Mouse (Mus musculus): Measurements from ENCODE around the gene Jade2. TPM values are rescaled to one million over a fixed set of nuclear protein-coding genes. Genes with fewer than 3 reads are reported as not detected.
A peak's percentile ranks its signal among the peaks of the same experiment; 100 is the strongest.

Gene Jade2
- polyA plus RNA-seq, 1 experiment: 3.6 TPM

- Histone ChIP-seq H3K36me3 (replicated peaks; ENCODE audit: low read length) (no peaks in the 10 kb centered on the region), H3K4me3 (replicated peaks) (peak overlapping the region; percentile 97), H3K27me3 (replicated peaks) (peaks cover 24% of the 10 kb centered on the region), H3K4me1 (peaks cover 26% of the 10 kb centered on the region), H3K9me3 (no peaks in the 10 kb centered on the region)
- no peak for TF ChIP-seq GATA1 (IDR thresholded peaks at IDR 0.05; ENCODE audit: borderline replicate concordance, low read length)
- TF ChIP-seq FLI1 (IDR thresholded peaks at IDR 0.05; ENCODE audit: low read length): no peak
These were observed 1.1 kb upstream of the Jade2 start for GRCm38 (mm10) chr11:51858528-51859051.

DNA sequence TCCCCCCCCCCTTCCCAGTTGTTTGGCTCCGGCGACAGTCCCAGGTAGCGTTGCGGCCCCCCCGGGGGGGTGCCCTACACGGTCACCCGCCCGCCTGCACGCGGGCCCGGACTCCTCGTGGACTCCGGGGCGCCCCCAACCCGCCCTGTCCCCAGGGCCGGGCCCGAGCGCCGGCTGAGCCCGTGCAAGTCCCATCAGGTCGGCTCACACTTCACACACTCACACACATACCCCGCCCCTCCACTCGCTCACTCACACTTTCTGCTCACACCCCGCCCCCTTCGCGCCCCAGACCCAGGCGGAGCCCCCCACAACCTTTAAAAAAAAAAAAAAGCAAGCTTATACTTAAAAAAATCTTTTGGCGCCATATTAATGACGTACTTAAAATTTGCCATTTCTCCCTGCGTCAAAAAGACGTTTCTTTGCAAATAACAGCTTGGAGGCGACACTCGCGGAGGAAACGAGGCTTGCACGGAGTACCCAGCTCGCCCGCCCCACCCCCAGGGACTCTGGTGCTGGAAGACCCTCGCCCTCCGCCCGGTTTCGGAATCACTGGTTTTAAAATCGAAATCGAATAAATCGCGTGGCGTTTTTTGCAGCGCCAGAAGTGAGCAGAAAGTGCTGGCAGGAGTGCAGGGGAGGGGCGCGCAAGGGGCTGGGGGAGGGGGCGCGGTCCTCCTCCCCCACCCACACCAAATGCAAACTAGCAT lies 520 bp upstream of the Jade2 start:
- Histone ChIP-seq H3K4me3 (replicated peaks) (peak overlapping the region; percentile 97), H3K9me3 (no peaks in the 10 kb centered on the region), H3K4me1 (peaks cover 26% of the 10 kb centered on the region), H3K27me3 (replicated peaks) (peaks cover 25% of the 10 kb centered on the region), H3K36me3 (replicated peaks; ENCODE audit: low read length) (no peaks in the 10 kb centered on the region)
- no peak for TF ChIP-seq GATA1 (IDR thresholded peaks at IDR 0.05; ENCODE audit: borderline replicate concordance, low read length)
- no peak for TF ChIP-seq FLI1 (IDR thresholded peaks at IDR 0.05; ENCODE audit: low read length)

DNA sequence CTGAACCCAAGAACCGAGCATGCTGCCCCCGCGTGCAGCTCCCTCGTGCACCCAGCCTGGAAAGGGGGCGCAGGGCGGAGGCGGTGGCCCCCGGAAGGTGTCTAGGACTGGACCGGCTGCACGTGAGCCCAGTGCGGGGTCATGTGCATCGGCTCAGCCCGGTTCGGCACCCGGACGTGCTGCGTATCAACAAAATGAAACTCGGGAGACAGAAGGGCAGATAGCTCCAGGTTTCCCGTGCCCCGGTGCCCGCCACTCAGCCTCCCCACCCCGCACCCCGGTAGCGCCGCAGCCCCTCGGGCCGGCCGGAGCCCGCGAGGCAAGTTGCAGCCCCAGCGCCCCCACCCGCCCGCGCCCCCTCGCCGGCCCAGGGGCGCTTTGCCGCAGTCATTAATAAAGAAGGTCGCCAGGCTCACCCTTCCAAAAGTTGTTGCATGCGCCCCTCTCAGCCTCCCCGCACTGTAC lies 805 bp downstream of the Jade2 start:
- TF ChIP-seq GATA1 (IDR thresholded peaks at IDR 0.05; ENCODE audit: borderline replicate concordance, low read length) (no peak), FLI1 (IDR thresholded peaks at IDR 0.05; ENCODE audit: low read length) (no peak)
- Histone ChIP-seq H3K4me3 (replicated peaks) (peak overlapping the region; percentile 97), H3K27me3 (replicated peaks) (peaks cover 24% of the 10 kb centered on the region), H3K9me3 (no peaks in the 10 kb centered on the region), H3K36me3 (replicated peaks; ENCODE audit: low read length) (no peaks in the 10 kb centered on the region), H3K4me1 (peaks cover 29% of the 10 kb centered on the region)

DNA sequence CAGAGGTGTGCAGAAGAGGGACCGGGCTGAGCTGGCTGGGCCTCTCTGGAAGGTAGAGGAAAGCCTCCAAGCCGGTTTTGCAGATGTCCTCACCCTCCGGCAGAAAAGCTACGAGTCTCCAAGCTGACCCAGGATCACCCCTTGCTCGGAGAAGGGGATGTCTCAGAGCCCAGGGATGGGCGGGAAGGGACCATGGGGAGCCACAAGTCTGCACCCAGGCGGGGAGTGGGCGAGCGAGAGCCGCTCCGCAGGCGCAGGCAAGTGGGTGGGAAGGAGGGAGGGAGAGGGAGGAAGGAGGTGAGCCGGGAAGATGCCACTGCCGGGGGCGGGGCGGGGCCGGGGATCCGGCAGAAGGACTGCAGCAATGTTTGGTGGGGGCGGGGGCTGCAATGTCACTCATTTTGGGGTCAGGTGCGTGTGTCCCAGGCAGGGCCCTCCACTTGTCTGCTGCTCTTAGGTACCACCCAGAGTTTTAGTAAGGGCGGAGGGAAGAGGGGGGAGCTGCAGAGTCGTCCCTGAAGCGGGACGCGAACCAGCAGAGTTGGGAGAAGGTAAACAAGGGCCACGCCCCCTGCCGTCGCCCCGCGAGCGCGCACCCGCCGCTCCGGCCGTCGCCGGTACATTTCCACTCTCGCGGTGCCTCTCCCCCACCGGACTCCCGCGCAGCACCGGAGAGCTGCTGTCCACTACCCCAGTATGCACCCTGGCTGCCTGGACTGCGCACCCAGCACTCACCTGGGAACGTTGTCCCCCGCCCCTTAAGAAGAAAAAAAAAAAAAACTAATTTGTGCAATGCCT lies 1.4 kb downstream of the Jade2 start:
- Histone ChIP-seq H3K4me3 (replicated peaks) (peak overlapping the region; percentile 97), H3K27me3 (replicated peaks) (peaks cover 26% of the 10 kb centered on the region), H3K36me3 (replicated peaks; ENCODE audit: low read length) (no peaks in the 10 kb centered on the region), H3K9me3 (no peaks in the 10 kb centered on the region), H3K4me1 (peaks cover 29% of the 10 kb centered on the region)
- TF ChIP-seq GATA1 (IDR thresholded peaks at IDR 0.05; ENCODE audit: borderline replicate concordance, low read length) (no peak), FLI1 (IDR thresholded peaks at IDR 0.05; ENCODE audit: low read length) (no peak)

DNA sequence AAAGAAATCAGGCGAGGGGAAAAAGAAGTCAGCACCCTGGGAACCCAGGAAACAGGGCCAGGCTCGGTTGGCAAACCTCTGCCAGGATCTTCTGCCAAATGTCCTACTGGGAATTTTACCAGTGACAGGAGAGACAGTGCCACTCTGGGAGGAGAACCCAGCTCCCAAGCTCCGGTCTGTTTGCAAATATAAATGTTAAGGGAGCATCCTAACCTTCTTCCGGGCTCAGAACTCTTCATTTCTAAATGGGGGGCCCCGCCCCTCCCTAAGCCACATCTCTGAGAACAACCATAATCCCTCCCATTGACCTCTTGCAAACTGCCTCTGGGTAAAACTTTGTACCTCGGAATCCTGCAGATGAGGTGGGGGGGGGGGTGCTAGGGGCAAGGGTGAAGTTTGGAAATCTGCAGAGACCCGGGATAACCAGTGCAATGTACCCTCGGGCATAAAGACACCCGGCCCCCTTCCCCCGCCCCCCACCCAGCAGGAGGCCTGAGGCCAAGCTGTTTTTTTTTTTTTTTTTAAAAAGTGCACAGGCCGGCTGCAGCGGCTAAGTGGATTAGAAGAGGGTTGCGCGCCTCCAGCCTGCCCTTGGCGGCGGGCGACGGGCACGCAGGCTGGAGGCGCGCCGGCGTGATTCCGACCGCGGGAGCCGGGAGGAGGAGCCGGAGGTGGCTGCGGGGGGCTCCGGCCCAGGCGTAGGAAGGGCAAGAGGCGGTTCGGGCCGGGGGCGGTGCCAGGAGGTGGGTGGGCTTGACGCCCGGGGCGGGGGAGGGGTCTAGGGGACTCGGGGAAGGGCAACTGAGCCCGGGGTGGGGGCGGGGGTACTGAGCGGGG lies 2.3 kb downstream of the Jade2 start:
- TF ChIP-seq GATA1 (IDR thresholded peaks at IDR 0.05; ENCODE audit: borderline replicate concordance, low read length) (no peak), FLI1 (IDR thresholded peaks at IDR 0.05; ENCODE audit: low read length) (no peak)
- Histone ChIP-seq H3K4me1 (peaks cover 29% of the 10 kb centered on the region), H3K4me3 (replicated peaks) (peak overlapping the region; percentile 97), H3K36me3 (replicated peaks; ENCODE audit: low read length) (no peaks in the 10 kb centered on the region), H3K9me3 (no peaks in the 10 kb centered on the region), H3K27me3 (replicated peaks) (peaks cover 23% of the 10 kb centered on the region)

DNA sequence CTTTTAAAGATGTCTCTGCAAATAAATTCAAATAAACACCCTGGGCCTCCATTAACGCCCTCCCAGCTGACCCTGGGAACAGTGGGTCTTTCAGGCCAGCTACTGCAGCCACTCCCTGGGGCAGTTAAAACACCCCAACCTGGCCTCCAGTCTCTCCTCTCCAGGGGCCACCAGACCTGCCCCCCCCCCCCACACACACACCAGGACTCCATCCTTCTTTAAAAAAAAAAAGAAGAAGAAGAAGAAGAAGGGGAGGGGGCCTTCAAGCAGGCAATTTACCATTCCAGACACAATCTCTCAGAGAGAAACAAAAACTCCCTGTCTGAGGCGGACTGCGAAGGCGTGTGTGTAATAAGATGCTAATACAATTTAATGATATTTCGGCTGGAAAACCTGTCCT lies 4.9 kb downstream of the Jade2 start:
- H3K27me3 ChIP-seq (replicated peaks): peaks cover 8% of the 10 kb centered on the region
- peaks cover 37% of the 10 kb centered on the region for H3K4me1 ChIP-seq
- no peak overlapping the region for H3K4me3 ChIP-seq (replicated peaks)
- peaks cover 15% of the 10 kb centered on the region for H3K36me3 ChIP-seq (replicated peaks; ENCODE audit: low read length)
- no peak for TF ChIP-seq FLI1 (IDR thresholded peaks at IDR 0.05; ENCODE audit: low read length)
- TF ChIP-seq GATA1 (IDR thresholded peaks at IDR 0.05; ENCODE audit: borderline replicate concordance, low read length): no peak
- H3K9me3 ChIP-seq: no peaks in the 10 kb centered on the region

DNA sequence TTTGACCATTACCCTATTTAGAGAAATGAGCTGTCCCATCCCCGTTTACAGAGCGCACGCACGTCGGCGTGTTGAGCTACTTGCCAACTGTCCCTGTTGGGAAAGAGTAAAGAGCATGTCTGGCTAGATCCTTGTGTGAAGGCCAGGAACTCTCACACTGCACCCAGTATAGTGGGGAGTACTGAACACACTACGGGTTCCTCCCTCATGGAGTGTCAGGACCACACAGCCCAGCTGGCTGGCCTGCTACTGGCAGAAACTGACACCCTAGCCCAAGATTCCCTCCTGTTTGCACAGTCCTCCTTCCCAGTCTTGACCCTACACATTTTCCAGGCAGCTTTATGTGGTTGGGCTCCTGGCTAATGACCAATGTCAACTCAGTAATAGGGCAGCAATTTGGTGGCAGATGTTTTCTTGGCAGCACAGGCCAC lies 5.3 kb downstream of the Jade2 start:
- no peaks in the 10 kb centered on the region for H3K9me3 ChIP-seq
- peaks cover 20% of the 10 kb centered on the region for H3K36me3 ChIP-seq (replicated peaks; ENCODE audit: low read length)
- H3K4me3 ChIP-seq (replicated peaks): no peak overlapping the region
- no peak for TF ChIP-seq GATA1 (IDR thresholded peaks at IDR 0.05; ENCODE audit: borderline replicate concordance, low read length)
- no peak for TF ChIP-seq FLI1 (IDR thresholded peaks at IDR 0.05; ENCODE audit: low read length)
- peaks cover 8% of the 10 kb centered on the region for H3K27me3 ChIP-seq (replicated peaks)
- H3K4me1 ChIP-seq: peaks cover 37% of the 10 kb centered on the region

DNA sequence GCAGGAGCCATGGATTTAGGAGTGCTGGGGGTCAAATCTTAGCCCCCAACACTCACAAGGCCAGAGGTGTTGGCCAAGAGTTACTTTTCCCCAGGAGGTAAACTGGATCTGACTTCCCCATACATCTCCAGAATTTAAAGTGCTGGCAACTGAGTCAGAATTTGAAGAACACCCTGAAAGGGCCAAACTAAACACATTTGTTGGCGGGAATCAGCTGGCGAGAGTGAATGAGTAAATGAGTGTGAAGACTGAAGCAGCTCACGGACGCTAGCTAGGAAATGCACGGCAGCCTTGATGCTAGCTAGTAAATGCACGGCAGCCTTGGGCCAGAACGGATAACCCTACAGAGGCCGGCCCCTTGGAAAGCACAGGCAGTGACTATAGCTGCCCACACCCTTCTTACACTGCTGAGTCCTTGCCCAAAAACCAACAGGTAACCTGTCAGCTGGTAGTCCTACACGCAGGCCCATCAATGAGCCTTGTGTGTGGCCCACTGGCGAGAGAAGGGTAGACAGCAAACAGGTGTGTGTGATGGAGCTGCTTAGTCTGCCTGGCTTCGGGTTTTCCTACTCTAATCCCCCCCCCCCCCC lies 6.6 kb downstream of the Jade2 start:
- H3K36me3 ChIP-seq (replicated peaks; ENCODE audit: low read length): peaks cover 32% of the 10 kb centered on the region
- no peaks in the 10 kb centered on the region for H3K9me3 ChIP-seq
- H3K4me1 ChIP-seq: peaks cover 30% of the 10 kb centered on the region
- no peak overlapping the region for H3K4me3 ChIP-seq (replicated peaks)
- TF ChIP-seq GATA1 (IDR thresholded peaks at IDR 0.05; ENCODE audit: borderline replicate concordance, low read length) (no peak), FLI1 (IDR thresholded peaks at IDR 0.05; ENCODE audit: low read length) (no peak)
- H3K27me3 ChIP-seq (replicated peaks): peaks cover 8% of the 10 kb centered on the region

GRCm38 (mm10) chr11:51848324-51848723 lies 9.1 kb downstream of the Jade2 start:
- H3K36me3 ChIP-seq (replicated peaks; ENCODE audit: low read length): peaks cover 54% of the 10 kb centered on the region
- H3K9me3 ChIP-seq: no peaks in the 10 kb centered on the region
- peaks cover 24% of the 10 kb centered on the region for H3K4me1 ChIP-seq
- H3K4me3 ChIP-seq (replicated peaks): no peak overlapping the region
- H3K27me3 ChIP-seq (replicated peaks): peaks cover 8% of the 10 kb centered on the region
- TF ChIP-seq GATA1 (IDR thresholded peaks at IDR 0.05; ENCODE audit: borderline replicate concordance, low read length): no peak
- TF ChIP-seq FLI1 (IDR thresholded peaks at IDR 0.05; ENCODE audit: low read length): no peak

All from megakaryocyte, embryonic 14.5 days (primary cell).